Comparison of ENCODE assay signal across 1 mouse cellular context in genomic region chr16:35984471-35984870, GRCm38 (mm10).
TF ChIP-seq lines count a peak whose summit lies in the region.

No protein-coding gene starts in this region.

TF ChIP-seq in MEL, 35 proteins besides CTCF, POLR2A, EP300 and RAD21:
- TF ChIP-seq ZNF384 (IDR thresholded peaks at IDR 0.05; ENCODE audit: low read depth, low read length) = peak; percentile 53
- no peak for TF ChIP-seq GABPA (IDR thresholded peaks at IDR 0.05; ENCODE audit: low read depth, low read length)
